Mouse (Mus musculus) bone marrow, adult 2 months (tissue): ENCODE measurements at regions not wholly inside any gene's neighbourhood (a gene's known extent, or its start where the extent isn't known, plus 50 kb on each side); places are given as distances from the start of the nearest gene placed in this dataset.

Experiments
- CTCF ChIP-seq: fragments of 200-500 bp; IDR thresholded peaks from 2 replicates; pipeline ENCODE4 v1.5.1; 2011; ENCODE audit warnings: low read length, control low read depth; ENCODE audit not compliant: control insufficient read depth, insufficient read depth
- POLR2A ChIP-seq: fragments of 200-500 bp; IDR thresholded peaks from 2 replicates; pipeline ENCODE4 v1.6.1; 2011; ENCODE audit warnings: low read depth, mild to moderate bottlenecking, control low read depth, low read length, borderline replicate concordance; ENCODE audit not compliant: control insufficient read depth

DNA sequence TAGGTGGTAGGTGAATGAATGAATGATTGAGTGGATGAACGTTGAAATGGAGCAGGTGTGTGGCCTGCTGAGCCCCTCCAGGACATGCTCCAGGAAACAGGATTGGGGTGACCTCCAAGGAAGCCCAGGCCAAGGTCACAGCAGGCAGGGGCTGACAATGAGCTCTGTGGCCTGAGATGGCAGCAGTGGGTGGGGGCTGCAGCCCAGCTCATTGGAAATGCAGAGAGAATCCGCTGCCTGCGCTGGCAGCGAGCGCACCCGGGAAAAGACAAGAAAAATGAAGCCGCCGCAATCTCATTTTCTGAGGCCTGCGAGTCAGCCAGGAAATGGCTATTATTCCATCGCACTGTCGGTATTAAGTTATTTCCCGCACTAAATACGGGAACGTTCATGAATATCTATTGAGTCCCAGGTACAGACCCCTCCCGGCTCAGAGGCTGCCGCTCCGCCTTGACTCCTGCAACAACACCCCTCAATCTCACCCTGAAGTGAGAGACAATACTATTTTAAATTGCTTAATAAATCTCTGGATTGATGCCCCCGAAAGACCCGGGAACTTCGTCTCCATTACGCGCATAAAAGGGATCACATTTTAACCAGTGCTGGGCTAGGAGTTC, 153.7 kb downstream of the Cryba4 start:
- TF ChIP-seq POLR2A: no peak
- TF ChIP-seq CTCF: no peak
